ENCODE assay signal across 18 mouse cellular contexts in the genomic region with DNA sequence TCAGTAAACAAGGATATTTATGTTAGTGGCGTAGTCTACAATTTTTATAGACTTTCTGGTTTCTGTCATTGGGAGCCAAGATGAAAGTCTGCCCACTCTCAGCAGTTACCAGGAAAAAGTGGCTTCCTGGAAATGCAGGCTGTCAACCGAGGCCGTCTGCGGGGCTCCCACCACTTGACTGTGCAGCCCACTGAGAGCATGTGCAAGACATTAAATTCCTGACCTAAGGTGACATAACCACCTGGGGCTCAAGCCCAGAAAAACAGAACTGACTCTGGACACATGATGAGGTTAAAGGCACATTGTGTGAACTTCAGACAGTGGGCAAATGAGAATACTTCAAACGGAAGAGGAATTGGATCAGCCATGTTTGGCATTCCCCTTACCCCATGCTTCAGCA.
DNase-seq lines count a peak whose midpoint lies in the region; ATAC-seq and TF ChIP-seq lines count a peak whose summit lies in the region.
"Had no signal": no experiment of that assay in that cellular context is flagged by ENCODE, and none has a peak within 500 bp of the region (broad histone marks: within the 10 kb centered on the region; RNA-seq: fewer than 3 reads in every experiment).

No protein-coding gene starts in this region.

- TF ChIP-seq CTCF in lung, postnatal 0 days (IDR thresholded peaks at IDR 0.05): no peak

- TF ChIP-seq EP300 in lung, postnatal 0 days (IDR thresholded peaks at IDR 0.05): no peak

- ATAC-seq in hindbrain, embryonic 13.5 days (ENCODE audit: low FRiP score): no peak
- no peak for ATAC-seq in embryonic facial prominence, embryonic 11.5 days (replicated peaks; ENCODE audit: insufficient number of reproducible peaks, low FRiP score, low TSS enrichment, low read depth)
- ATAC-seq in limb, embryonic 12.5 days (ENCODE audit: insufficient number of reproducible peaks, insufficient read depth, low FRiP score, low TSS enrichment, low read depth): no peak
- ATAC-seq in lung, postnatal 0 days: no peak
- ATAC-seq: forebrain, embryonic 15.5 days had no signal

- no peak overlapping the region for H3K27ac ChIP-seq in hindbrain, embryonic 10.5 days
- no peak overlapping the region for H3K27ac ChIP-seq in hindbrain, embryonic 13.5 days
- no peak overlapping the region for H3K27ac ChIP-seq in embryonic facial prominence, embryonic 11.5 days (replicated peaks; ENCODE audit: low read depth, low read length)
- peak overlapping the region; percentile 57 for H3K27ac ChIP-seq in limb, embryonic 12.5 days
- no peak overlapping the region for H3K27ac ChIP-seq in midbrain, embryonic 10.5 days (replicated peaks)
- H3K27ac ChIP-seq in lung, postnatal 0 days (ENCODE audit: low read length): no peak overlapping the region
- H3K27ac ChIP-seq: forebrain, embryonic 15.5 days; heart, embryonic 10.5 days; hindbrain, embryonic 14.5 days had no signal

- no peak overlapping the region for H3K4me3 ChIP-seq in hindbrain, embryonic 10.5 days
- no peak overlapping the region for H3K4me3 ChIP-seq in hindbrain, embryonic 13.5 days
- no peak overlapping the region for H3K4me3 ChIP-seq in embryonic facial prominence, embryonic 11.5 days (ENCODE audit: low read depth, low read length)
- no peak overlapping the region for H3K4me3 ChIP-seq in limb, embryonic 12.5 days (replicated peaks)
- no peak overlapping the region for H3K4me3 ChIP-seq in midbrain, embryonic 10.5 days
- H3K4me3 ChIP-seq in lung, postnatal 0 days (ENCODE audit: low read depth, low read length): no peak overlapping the region
- H3K4me3 ChIP-seq: forebrain, embryonic 15.5 days; heart, embryonic 10.5 days had no signal

- H3K9me3 ChIP-seq in hindbrain, embryonic 10.5 days: no peaks in the 10 kb centered on the region
- H3K9me3 ChIP-seq in hindbrain, embryonic 13.5 days: no peaks in the 10 kb centered on the region
- H3K9me3 ChIP-seq in embryonic facial prominence, embryonic 11.5 days (replicated peaks; ENCODE audit: control insufficient read depth, low read length): no peaks in the 10 kb centered on the region
- H3K9me3 ChIP-seq in limb, embryonic 12.5 days: no peaks in the 10 kb centered on the region
- no peaks in the 10 kb centered on the region for H3K9me3 ChIP-seq in midbrain, embryonic 10.5 days (replicated peaks)
- no peaks in the 10 kb centered on the region for H3K9me3 ChIP-seq in lung, postnatal 0 days (ENCODE audit: low read length)
- H3K9me3 ChIP-seq: forebrain, embryonic 15.5 days; heart, embryonic 10.5 days had no signal

- no peak overlapping the region for H3K9ac ChIP-seq in hindbrain, embryonic 13.5 days
- no peak overlapping the region for H3K9ac ChIP-seq in embryonic facial prominence, embryonic 11.5 days (replicated peaks; ENCODE audit: low read length)
- H3K9ac ChIP-seq in limb, embryonic 12.5 days (replicated peaks): no peak overlapping the region
- H3K9ac ChIP-seq in lung, postnatal 0 days (replicated peaks; ENCODE audit: low read depth): no peak overlapping the region
- H3K9ac ChIP-seq: forebrain, embryonic 15.5 days; hindbrain, embryonic 14.5 days had no signal

- no peaks in the 10 kb centered on the region for H3K36me3 ChIP-seq in hindbrain, embryonic 10.5 days
- H3K36me3 ChIP-seq in hindbrain, embryonic 13.5 days: no peaks in the 10 kb centered on the region
- no peaks in the 10 kb centered on the region for H3K36me3 ChIP-seq in embryonic facial prominence, embryonic 11.5 days (replicated peaks; ENCODE audit: control insufficient read depth, insufficient read depth, low read depth, low read length)
- no peaks in the 10 kb centered on the region for H3K36me3 ChIP-seq in limb, embryonic 12.5 days
- H3K36me3 ChIP-seq in midbrain, embryonic 10.5 days: no peaks in the 10 kb centered on the region
- H3K36me3 ChIP-seq in lung, postnatal 0 days (ENCODE audit: insufficient read depth, low read length): no peaks in the 10 kb centered on the region
- H3K36me3 ChIP-seq: forebrain, embryonic 15.5 days; heart, embryonic 10.5 days had no signal

- DNase-seq in hindbrain, embryonic 10.5 days (ENCODE audit: low spot score): peak; percentile 36
- DNase-seq in embryonic facial prominence, embryonic 11.5 days (ENCODE audit: low spot score): peak; percentile 36
- no peak for DNase-seq in lung, postnatal 25 days (ENCODE audit: low spot score)
- no peak for DNase-seq in midbrain, embryonic 10.5 days (ENCODE audit: low spot score)
- no peak for DNase-seq in lung, postnatal 0 days (ENCODE audit: low spot score)
- DNase-seq: adrenal gland, postnatal 14 days; cerebellum, adult 11-12 months; cerebellum, adult 9-10 months; cerebellum, postnatal 25 days; gastrocnemius, postnatal 10 days; heart, adult 18-20 months; heart, postnatal 10 days; heart, postnatal 4 days had no signal

- 60% methylated on average over 5 of the region's 5 CpGs for WGBS in hindbrain, embryonic 10.5 days
- 72% methylated on average over 5 of the region's 5 CpGs for WGBS in hindbrain, embryonic 13.5 days
- 40% methylated on average over 5 of the region's 5 CpGs for WGBS in embryonic facial prominence, embryonic 11.5 days
- 24% methylated on average over 5 of the region's 5 CpGs for WGBS in limb, embryonic 12.5 days
- 84% methylated on average over 5 of the region's 5 CpGs for WGBS in midbrain, embryonic 10.5 days
- whole genome bisulfite sequencing in lung, postnatal 0 days: 57% methylated on average over 5 of the region's 5 CpGs

- peaks cover 16% of the 10 kb centered on the region for H3K4me1 ChIP-seq in hindbrain, embryonic 10.5 days (replicated peaks)
- peaks cover 10% of the 10 kb centered on the region; the same call in 1 of the 2 replicates for H3K4me1 ChIP-seq in hindbrain, embryonic 13.5 days (replicated peaks)
- H3K4me1 ChIP-seq in embryonic facial prominence, embryonic 11.5 days (ENCODE audit: control insufficient read depth, insufficient read depth, low read length): no peaks in the 10 kb centered on the region
- H3K4me1 ChIP-seq in limb, embryonic 12.5 days (replicated peaks): peaks cover 79% of the 10 kb centered on the region
- peaks cover 5% of the 10 kb centered on the region; the same call in 1 of the 2 replicates for H3K4me1 ChIP-seq in midbrain, embryonic 10.5 days
- no peaks in the 10 kb centered on the region for H3K4me1 ChIP-seq in lung, postnatal 0 days (ENCODE audit: insufficient read depth, low read depth, low read length)

- H3K4me2 ChIP-seq in hindbrain, embryonic 13.5 days: no peak overlapping the region
- H3K4me2 ChIP-seq in embryonic facial prominence, embryonic 11.5 days (ENCODE audit: low read depth, low read length): no peak overlapping the region
- H3K4me2 ChIP-seq in limb, embryonic 12.5 days: no peak overlapping the region
- H3K4me2 ChIP-seq in lung, postnatal 0 days (replicated peaks; ENCODE audit: low read depth, low read length): no peak overlapping the region
- H3K4me2 ChIP-seq: forebrain, embryonic 15.5 days; hindbrain, embryonic 14.5 days had no signal

- no peaks in the 10 kb centered on the region for H3K27me3 ChIP-seq in hindbrain, embryonic 10.5 days (ENCODE audit: insufficient read depth, poor library complexity, severe bottlenecking)
- H3K27me3 ChIP-seq in hindbrain, embryonic 13.5 days: no peaks in the 10 kb centered on the region
- H3K27me3 ChIP-seq in embryonic facial prominence, embryonic 11.5 days (ENCODE audit: control insufficient read depth, insufficient read depth, low read length): no peaks in the 10 kb centered on the region
- no peaks in the 10 kb centered on the region for H3K27me3 ChIP-seq in limb, embryonic 12.5 days
- no peaks in the 10 kb centered on the region for H3K27me3 ChIP-seq in midbrain, embryonic 10.5 days (ENCODE audit: low read depth, poor library complexity, severe bottlenecking)
- H3K27me3 ChIP-seq in lung, postnatal 0 days (replicated peaks; ENCODE audit: insufficient read depth, low read length): no peaks in the 10 kb centered on the region
- H3K27me3 ChIP-seq: forebrain, embryonic 15.5 days had no signal

Comparison
In these comparisons a context has a peak if more than half of its experiments do, and no peak if none do; other contexts are left out.
1. DNase-seq: peak in hindbrain, embryonic 10.5 days (single experiment) and embryonic facial prominence, embryonic 11.5 days (single experiment); none in lung, postnatal 25 days (single experiment), midbrain, embryonic 10.5 days (single experiment) and lung, postnatal 0 days (single experiment).